Mouse (Mus musculus): ENCODE data around the gene Lrrc27.

- TF ChIP-seq CTCF (IDR thresholded peaks at IDR 0.05; ENCODE audit: borderline replicate concordance, insufficient read depth, low read depth, low read length) (no peak), POLR2A (IDR thresholded peaks at IDR 0.05; ENCODE audit: borderline replicate concordance, insufficient read depth, low read length) (no peak)
Measured at GRCm38 (mm10) chr7:139275586-139275985, 62.8 kb downstream of the Lrrc27 start.

Data from cerebellum, adult 2 months (tissue).